Mouse (Mus musculus): Measurements from ENCODE around the gene Nanos1. TPM values are rescaled to one million over a fixed set of nuclear protein-coding genes. Genes with fewer than 3 reads are reported as not detected.
A peak's percentile ranks its signal among the peaks of the same experiment; 100 is the strongest.

Nanos1 gene
- total and polyA plus RNA-seq, 3 experiments: 1.2 to 3.2 (median 1.3) TPM

- Histone ChIP-seq H3K9me3 (replicated peaks; ENCODE audit: low read length) (no peaks in the 10 kb centered on the region), H3K4me3 (replicated peaks in 1 of 3; ENCODE audit: low read depth in 2 of 3, low read length in 2 of 3, poor library complexity in 1 of 3) (no peak overlapping the region), H3K79me2 (replicated peaks; ENCODE audit: control insufficient read depth, extremely low read depth, insufficient read depth, poor library complexity, severe bottlenecking) (no peaks in the 10 kb centered on the region), H3K4me1 (ENCODE audit: control insufficient read depth in 1 of 2, insufficient read depth in 2 of 2) (peaks cover 0 to 5% of the 10 kb centered on the region in 2 experiments; a peak in 2 of 4 replicates), H3K4me2 (ENCODE audit: insufficient read depth, low read depth, poor library complexity, severe bottlenecking) (no peak overlapping the region), H3K27ac (ENCODE audit: insufficient read depth, low read depth) (no peak overlapping the region), H3K9ac (ENCODE audit: insufficient read depth, low read depth) (no peak overlapping the region), H3K27me3 (replicated peaks) (peaks cover 6% of the 10 kb centered on the region), H3K36me3 (replicated peaks in 1 of 2; ENCODE audit: control insufficient read depth in 1 of 2, insufficient read depth in 1 of 2, low read length in 1 of 2) (no peaks in the 10 kb centered on the region)
- TF ChIP-seq JUN (IDR thresholded peaks at IDR 0.05; ENCODE audit: insufficient read depth, low read depth, low read length) (no peak), USF1 (IDR thresholded peaks at IDR 0.05; ENCODE audit: low read depth, low read length) (no peak), ZNF384 (IDR thresholded peaks at IDR 0.05; ENCODE audit: low read depth, low read length) (peak; percentile 48), CHD2 (IDR thresholded peaks at IDR 0.05; ENCODE audit: low read length) (no peak), TBP (conservative IDR thresholded peaks at IDR 0.05; ENCODE audit: low read depth, low read length) (no peak)
- DNase-seq (ENCODE audit: extremely low read depth): no peak
- dilution Hi-C loops (cut with MboI; ENCODE audit: extremely low pct_ligation_motif_present, extremely low pct_unique_long_range_greater_than_20kb, low sequenced_read_pairs) (no loop called here), in situ Hi-C loops (cut with MboI; ENCODE audit: low pct_ligation_motif_present, low pct_unique_long_range_greater_than_20kb, low sequenced_read_pairs) (no loop called here)
Measured at GRCm38 (mm10) chr19:60799867-60800569, 44.2 kb downstream of the Nanos1 start.

GRCm38 (mm10) chr19:60804903-60805302 is 49.1 kb downstream of the Nanos1 start:
- in situ Hi-C loops (cut with MboI; ENCODE audit: low pct_ligation_motif_present, low pct_unique_long_range_greater_than_20kb, low sequenced_read_pairs) (no loop called here), dilution Hi-C loops (cut with MboI; ENCODE audit: extremely low pct_ligation_motif_present, extremely low pct_unique_long_range_greater_than_20kb, low sequenced_read_pairs) (no loop called here)
- H3K27ac ChIP-seq (ENCODE audit: insufficient read depth, low read depth): no peak overlapping the region
- H3K9ac ChIP-seq (ENCODE audit: insufficient read depth, low read depth): no peak overlapping the region
- DNase-seq (ENCODE audit: extremely low read depth): no peak
- no peaks in the 10 kb centered on the region for H3K79me2 ChIP-seq (replicated peaks; ENCODE audit: control insufficient read depth, extremely low read depth, insufficient read depth, poor library complexity, severe bottlenecking)
- no peaks in the 10 kb centered on the region for H3K36me3 ChIP-seq (replicated peaks in 1 of 2; ENCODE audit: control insufficient read depth in 1 of 2, insufficient read depth in 1 of 2, low read length in 1 of 2)
- H3K9me3 ChIP-seq (replicated peaks; ENCODE audit: low read length): no peaks in the 10 kb centered on the region
- H3K4me3 ChIP-seq (replicated peaks in 1 of 3; ENCODE audit: low read depth in 2 of 3, low read length in 2 of 3, poor library complexity in 1 of 3): no peak overlapping the region
- H3K4me1 ChIP-seq (ENCODE audit: control insufficient read depth in 1 of 2, insufficient read depth in 2 of 2): no peaks in the 10 kb centered on the region
- H3K4me2 ChIP-seq (ENCODE audit: insufficient read depth, low read depth, poor library complexity, severe bottlenecking): no peak overlapping the region
- TF ChIP-seq ZKSCAN1 (IDR thresholded peaks at IDR 0.05; ENCODE audit: borderline replicate concordance, low read depth, low read length) (no peak), NELFE (IDR thresholded peaks at IDR 0.05; ENCODE audit: low read depth, low read length) (no peak), NRF1 (IDR thresholded peaks at IDR 0.05; ENCODE audit: low read depth, low read length) (no peak), SIN3A (IDR thresholded peaks at IDR 0.05; ENCODE audit: low read length) (no peak), RAD21 (IDR thresholded peaks at IDR 0.05; ENCODE audit: low read depth, low read length) (no peak)
- peaks cover 1% of the 10 kb centered on the region for H3K27me3 ChIP-seq (replicated peaks)

Other genes with a start within 250 kb of the Nanos1 start
- 17.8 and 26.1 TPM in 2 replicates for gene Cacul1, start 175.0 kb upstream of the Nanos1 start, total RNA-seq (2012; rRNA removed)
- gene Cacul1, start 175.0 kb upstream of the Nanos1 start, total RNA-seq (2014; rRNA removed): 45.3 and 45.7 TPM in 2 replicates
- 39.1 and 44.6 TPM in 2 replicates for gene Cacul1, start 175.0 kb upstream of the Nanos1 start, polyA plus RNA-seq (2012; ENCODE audit: insufficient read length, low read depth)
- gene Eif3a, start 34.7 kb downstream of the Nanos1 start, total RNA-seq (2012; rRNA removed): 213 and 240 TPM in 2 replicates
- 120 and 128 TPM in 2 replicates for gene Eif3a, start 34.7 kb downstream of the Nanos1 start, total RNA-seq (2014; rRNA removed)
- 372 and 420 TPM in 2 replicates for gene Eif3a, start 34.7 kb downstream of the Nanos1 start, polyA plus RNA-seq (2012; ENCODE audit: insufficient read length, low read depth)
- gene Fam45a, start 55.6 kb downstream of the Nanos1 start, total RNA-seq (2012; rRNA removed): 16.2 TPM in 2 replicates
- gene Fam45a, start 55.6 kb downstream of the Nanos1 start, total RNA-seq (2014; rRNA removed): 24.4 and 29.8 TPM in 2 replicates
- gene Fam45a, start 55.6 kb downstream of the Nanos1 start, polyA plus RNA-seq (2012; ENCODE audit: insufficient read length, low read depth): 27.3 and 35.2 TPM in 2 replicates
- 1.9 and 2.2 TPM in 2 replicates for gene Sfxn4, start 105.5 kb downstream of the Nanos1 start, total RNA-seq (2012; rRNA removed)
- gene Sfxn4, start 105.5 kb downstream of the Nanos1 start, total RNA-seq (2014; rRNA removed): 3.5 and 3.9 TPM in 2 replicates
- 3.1 and 3.8 TPM in 2 replicates for gene Sfxn4, start 105.5 kb downstream of the Nanos1 start, polyA plus RNA-seq (2012; ENCODE audit: insufficient read length, low read depth)
- 180 and 210 TPM in 2 replicates for gene Prdx3, start 118.6 kb downstream of the Nanos1 start, total RNA-seq (2012; rRNA removed)
- gene Prdx3, start 118.6 kb downstream of the Nanos1 start, total RNA-seq (2014; rRNA removed): 414 and 427 TPM in 2 replicates
- gene Prdx3, start 118.6 kb downstream of the Nanos1 start, polyA plus RNA-seq (2012; ENCODE audit: insufficient read length, low read depth): 230 and 246 TPM in 2 replicates
- 5.7 and 7.7 TPM in 2 replicates for gene Grk5, start 133.8 kb downstream of the Nanos1 start, total RNA-seq (2012; rRNA removed)
- 7.4 and 7.6 TPM in 2 replicates for gene Grk5, start 133.8 kb downstream of the Nanos1 start, total RNA-seq (2014; rRNA removed)
- gene Grk5, start 133.8 kb downstream of the Nanos1 start, polyA plus RNA-seq (2012; ENCODE audit: insufficient read length, low read depth): 11.5 and 12.7 TPM in 2 replicates

All from CH12.LX (cell line).